Mouse (Mus musculus) olfactory bulb, adult 2 months (tissue): Measurements from ENCODE around the gene Gdap2.

ENCODE experiments used
- CTCF ChIP-seq: fragments of 200-500 bp; IDR thresholded peaks from 2 replicates; pipeline ENCODE4 v1.5.1; 2012; ENCODE audit warnings: low read depth, mild to moderate bottlenecking, low read length, moderate library complexity; ENCODE audit not compliant: insufficient read depth
- POLR2A ChIP-seq: fragments of 200-500 bp; IDR thresholded peaks from 2 replicates; pipeline ENCODE4 v1.6.1; 2012; ENCODE audit warnings: mild to moderate bottlenecking, low read depth, low read length, moderate library complexity; ENCODE audit not compliant: insufficient read depth

DNA sequence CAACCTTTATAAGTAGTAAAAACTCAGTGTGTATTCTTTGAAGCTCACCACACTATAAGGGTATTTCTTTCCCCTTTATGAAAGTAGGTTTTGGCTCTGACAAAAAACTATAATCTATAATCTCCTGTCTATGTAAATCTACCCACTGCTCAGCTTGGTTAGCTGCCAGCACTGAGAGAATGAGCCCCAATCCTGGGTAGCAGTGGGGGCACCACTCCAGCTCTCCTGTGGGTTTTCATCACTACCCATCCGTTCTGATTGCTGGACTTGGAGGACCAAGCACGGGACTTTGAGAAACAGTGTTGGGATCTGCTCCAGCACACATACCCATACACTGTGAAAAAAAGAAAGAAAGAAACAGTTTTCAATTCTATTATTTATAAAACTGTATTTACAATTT, 40.2 kb upstream of the Gdap2 start:
- TF ChIP-seq POLR2A (no peak), CTCF (no peak)
